Mouse (Mus musculus) adrenal gland, postnatal 4 days (tissue): ENCODE data around the gene Sik1. TPM values are rescaled to one million over a fixed set of nuclear protein-coding genes. Genes with fewer than 3 reads are reported as not detected.

Experiments used
- DNase-seq, 2 experiments: peaks; one replicate each; pipeline ENCODE4 v3.0.0; 2021 to 2022; ENCODE audit warnings: low spot score in 2 of 2, mixed read lengths in 2 of 2
- total RNA-seq, 2 experiments: library from RNA; stranded (reverse); gene quantifications; 2 replicates each; pipeline ENCODE4 v1.2.3; 2021

Sik1 gene
- total RNA-seq, 2 experiments from 2014 or later: 27.1 to 28.0 TPM

DNA sequence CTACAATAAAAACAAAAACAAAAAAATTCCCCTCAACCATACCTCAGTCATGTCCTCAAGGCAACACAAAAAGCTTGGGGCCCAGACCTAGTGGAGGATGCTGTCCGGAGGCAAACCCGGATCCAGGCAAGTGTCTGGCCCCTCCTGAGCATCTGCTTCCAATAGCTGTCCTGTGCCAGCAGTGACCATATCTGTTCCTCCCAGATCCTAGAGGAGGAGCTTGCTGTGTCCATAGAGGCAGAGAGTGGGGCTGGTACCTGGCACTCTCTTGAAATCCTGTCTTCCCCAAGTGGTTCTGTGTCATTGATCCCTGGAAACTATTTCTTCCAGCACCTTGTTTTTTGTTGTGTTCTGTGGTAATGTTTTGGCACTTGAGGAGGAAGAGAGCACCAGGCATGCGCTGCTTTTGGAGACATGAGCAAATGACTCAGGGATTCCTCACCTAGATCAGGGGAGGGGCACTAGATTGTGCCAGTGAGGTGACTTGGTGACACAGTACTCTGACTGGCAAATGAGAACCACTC, 2.4 kb upstream of the Sik1 start:
- DNase-seq: no peak

DNA sequence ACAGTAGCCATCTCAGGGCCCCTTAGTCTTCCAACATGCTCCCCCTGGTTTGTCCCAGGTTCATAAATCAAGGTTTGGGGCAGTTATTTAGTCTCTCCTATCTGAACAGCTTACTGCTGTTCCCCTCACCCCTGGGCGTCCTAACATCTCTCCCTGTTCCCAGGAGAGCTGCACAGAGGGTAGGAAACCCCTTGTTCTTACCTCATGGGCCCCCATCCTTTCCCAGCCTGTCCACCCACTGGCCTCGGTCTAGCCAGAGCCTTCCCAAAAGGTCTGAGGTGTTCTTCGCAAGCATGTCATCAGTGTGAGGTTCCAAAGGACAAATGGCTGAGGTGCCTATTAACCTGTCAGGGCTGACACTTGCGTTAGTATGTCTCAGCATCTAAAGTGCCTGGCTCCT, 1.6 kb upstream of the Sik1 start:
- DNase-seq: no peak

DNA sequence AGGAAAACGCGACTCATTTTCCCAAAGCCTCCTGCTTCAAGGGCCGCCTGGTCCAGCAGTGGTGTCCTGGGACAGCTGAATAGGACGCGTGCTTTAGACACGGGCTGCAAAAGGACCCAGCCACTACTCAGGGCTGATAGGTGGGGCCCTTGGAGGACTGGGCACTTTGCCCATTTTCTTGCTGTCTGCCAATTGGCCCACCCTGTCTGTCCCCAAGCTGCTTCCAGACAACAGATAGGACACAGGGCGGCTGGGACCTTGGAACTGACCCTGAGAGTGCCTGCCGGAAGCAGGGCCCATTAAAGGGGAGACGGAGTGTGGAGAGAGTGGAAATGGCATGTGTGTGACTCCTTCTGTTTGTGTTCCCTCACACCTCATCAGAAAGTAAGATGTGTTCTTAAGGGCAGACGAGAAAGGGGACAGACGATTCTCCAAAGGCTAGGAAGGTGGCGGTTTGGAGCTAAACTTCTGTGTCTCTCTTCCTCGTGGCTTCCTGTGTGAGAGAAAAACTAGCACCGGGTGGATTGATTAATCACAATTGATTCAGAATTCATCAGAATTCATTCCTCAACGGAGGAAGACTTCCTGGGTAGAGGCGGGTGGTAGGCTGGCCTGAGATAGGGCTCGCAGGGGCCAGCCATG, 1.0 kb upstream of the Sik1 start:
- peak; percentile 52 to 67 for DNase-seq

DNA sequence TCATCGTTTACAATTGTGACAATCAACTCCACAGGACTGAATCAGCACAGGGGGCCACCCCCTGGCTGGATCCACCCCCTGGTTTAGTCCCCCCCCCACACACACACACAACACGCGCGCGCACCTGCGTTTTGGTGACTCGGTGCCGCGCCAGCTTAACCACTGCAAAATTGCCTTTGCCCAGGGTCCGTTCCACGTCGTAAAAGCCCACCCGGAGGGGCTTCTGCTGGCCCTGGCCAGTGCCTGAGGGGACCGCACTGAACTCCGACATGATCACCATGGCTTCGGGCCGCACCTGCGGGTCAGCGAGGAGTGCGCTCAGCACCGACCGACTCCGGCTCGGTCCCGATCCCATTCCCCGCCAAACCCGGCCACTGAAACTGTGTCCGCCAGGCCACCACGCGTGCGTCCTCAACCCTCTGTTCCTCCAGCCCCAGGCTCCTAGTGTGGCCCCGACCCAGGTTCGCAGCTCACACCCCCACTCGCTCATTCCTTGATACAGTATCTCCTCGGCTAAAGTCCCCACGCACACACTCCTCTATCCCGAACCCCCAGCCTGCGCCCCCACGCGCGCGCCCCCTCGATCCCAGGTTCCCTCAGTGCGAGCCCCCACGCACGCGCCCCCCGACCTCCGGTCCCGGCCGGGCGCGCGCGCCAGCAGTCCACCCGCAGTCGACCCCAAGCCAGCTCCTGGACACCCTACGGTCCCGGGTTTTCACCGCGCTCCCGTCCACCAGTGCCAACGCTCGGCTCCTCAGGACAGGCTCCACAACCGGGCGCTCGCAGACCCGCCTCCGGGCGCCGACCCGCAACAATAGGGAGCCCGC, 621 bp downstream of the Sik1 start:
- no peak for DNase-seq

DNA sequence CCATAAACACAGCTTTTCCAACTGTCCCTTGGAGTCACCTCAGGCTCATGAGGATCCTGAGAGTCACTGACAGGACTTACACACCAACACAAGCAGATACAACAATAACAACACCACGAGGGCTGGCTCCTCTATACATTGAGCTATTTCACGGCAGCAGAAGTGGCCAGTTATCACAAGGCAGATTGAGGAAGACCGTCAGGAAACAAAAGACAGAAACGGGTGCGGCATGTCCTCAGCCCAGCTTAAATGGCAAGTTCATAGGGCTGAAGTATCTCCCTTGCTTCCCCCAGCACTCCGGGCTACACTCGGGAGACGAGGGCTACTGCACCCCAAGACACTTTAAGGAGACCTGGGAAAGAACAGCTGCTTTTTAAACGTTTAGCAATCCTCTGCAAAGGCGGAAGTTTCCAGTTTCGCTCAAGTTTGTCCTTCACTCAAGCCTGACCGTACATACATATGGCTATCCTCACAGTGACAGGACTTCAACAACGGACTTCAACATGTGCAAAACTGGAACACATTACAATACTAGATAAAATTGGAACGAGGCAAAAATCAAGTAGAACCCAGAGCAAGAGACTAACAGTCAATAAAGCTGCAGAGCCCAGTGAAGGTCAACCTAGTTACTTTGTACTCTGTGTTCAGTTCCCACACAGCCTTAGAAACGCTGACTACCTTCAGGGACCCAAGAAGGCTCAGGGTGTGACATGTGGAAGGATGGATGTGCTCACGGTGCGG, 2.0 kb downstream of the Sik1 start:
- DNase-seq: no peak

DNA sequence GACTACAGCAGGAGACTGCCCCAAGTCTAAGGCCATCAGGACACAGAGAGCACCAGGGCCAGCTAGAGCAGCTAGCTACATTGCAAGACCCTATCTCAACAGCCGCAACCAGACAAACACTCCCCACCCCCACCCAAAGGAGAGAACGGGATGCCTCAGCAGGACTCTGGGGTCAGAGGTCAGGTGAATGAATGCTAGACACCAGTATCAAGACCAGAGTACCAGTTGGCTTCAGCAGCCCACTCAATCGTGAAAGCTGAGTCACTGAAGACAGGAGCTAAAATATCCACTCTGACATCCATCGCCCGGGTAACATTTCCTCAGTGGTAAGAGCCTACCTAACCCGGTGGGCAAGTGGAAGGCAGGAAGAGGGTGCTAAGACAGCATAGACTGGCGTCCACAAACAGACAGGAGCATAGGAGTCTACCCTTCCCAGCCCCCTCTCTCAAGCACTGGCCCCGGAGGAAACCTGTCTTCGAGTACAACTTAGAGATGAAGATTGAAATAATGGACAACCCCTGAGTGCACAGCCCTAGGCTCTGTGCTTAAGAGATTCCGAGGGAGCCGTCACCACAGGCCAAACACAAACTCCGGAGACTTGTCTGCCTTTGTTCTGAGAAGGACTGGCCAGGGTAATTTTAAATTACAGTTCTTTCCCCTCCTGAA, 2.7 kb downstream of the Sik1 start:
- DNase-seq: no peak

DNA sequence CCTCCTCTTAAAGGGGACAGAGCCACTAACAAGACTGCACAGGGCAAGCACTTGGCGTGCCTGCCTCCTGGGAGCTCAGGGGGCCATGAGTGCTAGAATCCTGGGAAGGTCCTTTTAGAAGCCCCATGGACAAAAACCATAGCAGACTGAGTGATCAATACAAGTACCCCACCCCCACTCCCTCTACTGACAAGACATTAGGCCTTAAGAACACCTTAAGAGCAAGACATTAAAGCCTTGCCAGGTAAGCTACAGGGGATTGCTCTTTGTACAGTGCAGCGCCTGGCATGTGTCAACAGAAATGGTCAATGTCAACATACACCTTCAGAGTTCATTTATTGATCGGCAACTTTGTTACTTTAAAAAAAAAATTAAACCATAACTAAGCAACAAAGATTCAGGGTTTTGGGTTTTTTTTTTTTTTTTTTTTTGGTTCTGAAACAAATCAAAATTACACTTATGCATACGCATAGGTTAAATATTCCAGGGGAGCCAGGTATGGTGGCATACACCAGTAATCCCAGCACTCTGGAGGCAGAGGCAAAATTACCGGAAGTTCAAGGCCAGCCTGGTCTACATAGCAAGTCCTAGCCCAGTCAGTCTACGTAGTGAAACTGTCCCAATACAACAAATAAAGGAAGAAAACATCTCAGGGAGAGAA, 3.7 kb downstream of the Sik1 start:
- DNase-seq: no peak

DNA sequence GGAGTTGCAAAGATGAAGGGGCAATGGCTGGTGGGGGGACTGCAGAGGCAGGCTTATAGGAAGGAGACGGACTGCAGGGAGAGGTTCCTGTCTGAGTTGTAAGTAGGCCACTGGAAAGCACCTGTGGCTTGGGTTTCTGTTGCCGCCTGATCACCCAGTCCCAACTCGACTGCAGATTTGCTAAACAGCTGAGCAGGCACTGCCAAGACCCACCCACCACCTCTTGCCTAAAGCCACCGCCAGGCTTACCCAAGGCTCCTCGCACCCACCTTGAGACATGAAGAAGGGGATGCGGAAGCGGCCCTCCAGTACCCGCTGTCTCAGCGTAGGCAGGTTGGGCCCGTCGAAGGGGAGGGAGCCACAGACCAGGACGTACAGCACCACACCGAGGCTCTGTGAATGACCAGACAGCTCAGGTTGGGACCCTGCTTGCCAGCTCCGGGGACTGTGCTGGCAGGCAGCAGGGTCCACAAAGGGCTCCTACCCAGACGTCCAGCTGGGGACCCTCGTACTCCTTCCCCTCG, 5.1 kb downstream of the Sik1 start:
- no peak for DNase-seq

DNA sequence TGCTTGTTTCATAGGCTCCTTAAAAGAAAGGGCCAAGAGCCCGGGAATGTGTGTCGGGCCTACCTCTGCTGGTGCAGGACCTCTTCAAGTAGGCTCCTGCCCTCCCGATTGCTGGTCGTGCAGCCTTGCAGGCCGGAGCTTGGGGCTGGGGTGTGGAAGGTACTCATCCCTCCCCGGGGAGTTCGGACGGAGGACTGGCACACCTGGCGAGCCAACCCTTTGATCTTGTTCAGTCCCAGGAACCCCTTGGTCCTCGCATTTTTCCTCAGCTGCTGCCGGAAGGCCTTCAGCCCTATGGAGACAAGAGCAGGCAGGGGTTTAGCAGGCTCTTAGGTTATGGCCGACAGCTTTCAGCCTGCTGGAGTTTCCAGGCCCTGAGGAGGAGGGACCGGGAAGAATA, 8.6 kb downstream of the Sik1 start:
- no peak for DNase-seq

DNA sequence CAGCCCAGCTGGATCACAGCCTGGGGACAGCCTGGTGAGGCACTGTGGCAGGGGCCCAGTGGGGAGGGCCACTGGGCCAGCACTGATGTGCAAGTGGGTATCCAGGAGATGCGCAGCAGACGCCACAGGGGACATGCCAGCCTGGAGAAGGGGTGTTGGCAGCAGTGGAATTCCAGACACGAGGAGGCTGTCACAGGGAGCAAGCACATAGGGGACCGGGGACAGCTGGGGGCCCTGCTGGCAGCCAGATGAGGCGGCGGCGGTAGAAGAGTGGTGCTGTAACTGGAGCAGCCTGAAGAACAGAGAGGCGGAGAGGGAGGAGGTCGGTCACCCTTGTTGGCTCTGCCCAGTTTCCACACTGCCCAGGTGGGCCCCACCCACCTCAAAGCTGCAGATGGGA, 9.3 kb downstream of the Sik1 start:
- no peak for DNase-seq

DNA sequence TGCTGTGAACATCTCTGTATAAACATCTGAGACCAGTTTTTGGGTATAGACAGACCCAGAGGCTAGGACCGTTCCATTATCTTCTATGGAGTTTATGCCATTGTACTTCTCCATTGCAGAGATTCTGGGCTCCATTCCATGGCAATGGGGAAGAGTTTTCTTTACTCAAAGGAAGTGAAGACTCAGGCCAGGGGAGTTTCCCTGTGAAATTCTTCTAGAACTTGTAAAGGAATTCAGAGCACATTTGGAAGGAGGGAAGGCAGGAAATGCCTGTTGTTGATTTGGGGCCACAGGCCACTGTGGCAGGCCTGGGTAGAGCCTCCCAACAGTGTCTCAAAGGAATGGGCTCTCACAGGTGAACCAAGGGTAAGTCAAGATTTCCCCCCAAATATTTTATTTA, 11.7 kb downstream of the Sik1 start:
- no peak for DNase-seq

DNA sequence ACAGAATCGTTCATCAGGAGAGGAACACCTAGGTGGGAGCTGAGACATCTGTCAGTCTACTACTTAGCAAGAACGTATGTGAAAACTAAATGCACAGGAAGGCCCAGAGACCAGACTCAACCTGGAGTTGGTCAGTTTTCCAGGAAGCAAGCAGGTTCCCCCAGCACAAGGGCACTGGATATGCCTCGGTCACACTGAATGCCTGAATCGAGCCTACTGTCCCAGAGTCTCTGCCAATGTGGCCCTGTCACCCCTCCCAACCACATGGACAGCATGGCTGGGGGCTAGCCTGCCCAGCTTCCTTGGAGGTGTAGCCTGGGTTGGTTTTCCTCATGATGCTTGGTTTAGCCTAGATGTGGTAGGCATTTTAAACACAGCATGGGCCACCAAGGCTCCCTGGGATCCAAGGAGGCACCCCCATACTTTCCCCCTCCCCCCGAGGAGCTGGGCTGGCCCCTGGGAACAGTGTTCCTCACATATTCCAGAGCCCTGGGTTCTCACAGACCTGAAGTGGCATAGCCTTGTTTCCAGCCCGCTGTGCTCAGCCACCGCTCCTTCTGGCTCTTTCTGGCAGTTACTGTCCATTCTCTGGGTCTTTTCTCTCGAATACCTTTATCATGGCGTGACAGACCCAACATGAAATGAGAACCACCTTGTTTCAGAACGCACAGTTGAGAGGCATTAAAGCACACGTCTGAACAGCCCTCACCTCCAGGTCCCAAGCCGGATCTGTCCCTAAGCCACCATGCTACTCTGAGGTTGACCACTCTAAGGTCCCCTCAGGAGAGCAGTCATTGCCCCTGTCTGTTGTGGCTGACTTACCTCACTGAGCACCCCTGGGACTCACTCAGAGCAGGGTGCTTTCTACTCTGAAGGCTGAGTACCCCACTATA, 12.4 kb downstream of the Sik1 start:
- no peak for DNase-seq

DNA sequence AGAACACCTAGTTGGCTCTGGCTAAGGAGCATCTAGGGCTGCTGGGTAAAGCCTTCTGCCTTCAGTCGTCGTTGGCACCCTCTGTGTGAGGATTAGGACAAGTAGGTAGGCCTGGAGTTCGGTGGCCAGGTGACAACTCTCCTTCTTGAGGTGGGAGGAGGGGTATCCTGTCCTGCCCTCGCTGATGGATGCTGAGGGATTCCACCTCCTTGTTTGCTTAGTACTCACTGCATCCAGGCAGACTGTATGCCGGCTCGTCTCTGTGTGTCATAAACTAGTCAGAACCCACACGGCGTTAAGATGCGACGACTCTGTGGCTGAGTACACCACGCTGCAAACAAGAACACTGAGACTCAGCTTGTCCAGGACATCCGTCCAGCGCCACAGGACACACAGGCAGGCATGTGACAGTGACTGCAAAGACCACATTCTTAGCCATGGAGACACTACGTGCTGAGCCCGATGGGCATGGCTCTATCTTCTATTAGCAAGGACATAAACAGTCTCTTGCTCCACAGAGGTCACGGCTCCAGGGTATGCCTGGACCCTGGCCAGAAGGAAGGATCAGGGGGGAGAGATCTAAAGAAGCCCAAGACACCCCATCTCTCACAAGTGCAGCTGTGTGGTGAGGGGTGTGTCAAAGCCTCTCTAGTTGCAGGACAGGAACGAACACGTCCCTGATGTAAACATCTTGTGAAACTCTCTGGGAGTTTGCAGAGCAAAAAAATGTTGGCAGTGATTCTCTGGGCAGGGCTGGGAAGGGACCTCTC, 13.6 kb downstream of the Sik1 start:
- DNase-seq: no peak

DNA sequence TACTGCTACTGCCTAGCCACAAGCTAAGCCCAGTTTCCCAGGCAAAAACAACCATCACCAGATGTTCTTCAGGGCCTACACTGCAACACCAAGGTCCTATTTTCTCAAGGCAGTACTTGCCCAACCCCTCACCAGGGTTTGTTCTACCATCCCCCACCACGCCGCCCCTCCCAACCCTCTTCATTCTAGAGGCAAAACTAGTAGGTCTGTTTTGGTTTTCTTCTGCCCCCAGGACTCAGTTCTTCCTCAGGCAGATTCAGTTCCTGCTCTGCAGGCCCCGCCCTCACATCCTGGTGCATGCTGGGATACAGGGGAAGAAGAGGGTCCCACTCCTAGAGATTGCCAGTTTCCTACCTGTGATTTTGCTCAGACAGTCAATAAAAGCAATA, 14.2 kb downstream of the Sik1 start:
- DNase-seq: no peak

DNA sequence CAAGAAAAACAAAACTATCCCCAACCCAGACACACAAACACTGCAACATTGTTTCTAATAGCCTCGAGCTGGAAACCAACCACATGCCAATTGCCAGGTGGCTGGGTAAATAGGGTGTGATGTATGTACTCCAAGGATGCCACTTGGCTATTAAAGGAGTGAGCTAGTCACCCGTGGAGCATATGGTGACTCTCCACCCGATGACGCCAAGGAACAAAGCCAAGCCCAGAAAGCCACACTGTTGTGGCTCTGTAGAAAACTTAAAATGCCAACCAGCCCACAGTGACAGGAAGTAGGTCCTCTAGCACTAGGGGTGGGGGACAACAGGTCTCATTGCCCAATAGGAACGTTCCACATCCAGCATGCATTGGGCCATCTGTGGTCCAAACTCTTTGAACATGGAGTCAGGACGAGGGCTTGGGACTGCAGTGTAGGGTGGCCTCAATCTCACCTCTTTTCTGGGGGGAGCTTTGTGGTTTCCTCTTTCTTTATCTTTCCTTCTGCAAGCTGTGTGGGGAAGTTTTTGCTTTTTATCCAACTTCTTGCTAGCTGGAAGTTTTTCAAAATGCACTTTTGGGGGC, 15.1 kb downstream of the Sik1 start:
- no peak for DNase-seq

DNA sequence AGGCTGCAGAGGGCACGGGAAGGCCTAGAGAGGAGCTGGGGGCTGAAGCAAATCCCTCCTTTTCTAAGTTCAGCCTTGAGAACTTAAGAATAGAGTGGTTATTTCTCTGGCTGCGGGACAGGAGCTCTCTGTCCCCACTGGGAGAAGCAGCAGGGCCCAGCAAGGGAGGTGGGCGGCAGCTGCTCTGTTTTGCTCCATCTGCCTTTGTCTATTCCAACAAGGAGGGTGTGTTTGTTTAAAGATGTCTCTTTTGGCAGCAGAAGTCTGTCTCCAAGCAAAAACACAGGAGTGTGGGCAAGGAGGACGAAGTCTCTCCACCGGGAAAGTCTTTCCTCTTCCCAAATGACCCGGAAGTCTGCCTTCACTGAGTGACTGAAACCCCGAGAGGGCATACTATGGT, 18.8 kb downstream of the Sik1 start:
- no peak for DNase-seq

DNA sequence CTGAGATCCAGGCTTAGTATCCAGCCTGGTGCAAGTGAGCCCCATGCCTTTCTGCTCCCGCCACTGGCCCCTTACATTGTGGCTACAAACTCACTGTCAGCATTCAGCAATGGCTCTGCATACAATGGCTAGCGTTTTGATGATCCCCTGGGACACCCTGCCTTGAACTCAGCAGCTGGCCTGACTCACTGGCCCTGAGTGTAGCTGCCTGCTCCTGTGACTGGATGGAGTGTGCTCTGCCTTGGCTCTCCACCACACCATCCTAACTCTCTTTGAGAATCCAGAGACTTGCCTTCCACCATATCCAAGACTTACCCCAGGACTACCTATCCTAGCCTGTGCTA, 19.4 kb downstream of the Sik1 start:
- no peak for DNase-seq

DNA sequence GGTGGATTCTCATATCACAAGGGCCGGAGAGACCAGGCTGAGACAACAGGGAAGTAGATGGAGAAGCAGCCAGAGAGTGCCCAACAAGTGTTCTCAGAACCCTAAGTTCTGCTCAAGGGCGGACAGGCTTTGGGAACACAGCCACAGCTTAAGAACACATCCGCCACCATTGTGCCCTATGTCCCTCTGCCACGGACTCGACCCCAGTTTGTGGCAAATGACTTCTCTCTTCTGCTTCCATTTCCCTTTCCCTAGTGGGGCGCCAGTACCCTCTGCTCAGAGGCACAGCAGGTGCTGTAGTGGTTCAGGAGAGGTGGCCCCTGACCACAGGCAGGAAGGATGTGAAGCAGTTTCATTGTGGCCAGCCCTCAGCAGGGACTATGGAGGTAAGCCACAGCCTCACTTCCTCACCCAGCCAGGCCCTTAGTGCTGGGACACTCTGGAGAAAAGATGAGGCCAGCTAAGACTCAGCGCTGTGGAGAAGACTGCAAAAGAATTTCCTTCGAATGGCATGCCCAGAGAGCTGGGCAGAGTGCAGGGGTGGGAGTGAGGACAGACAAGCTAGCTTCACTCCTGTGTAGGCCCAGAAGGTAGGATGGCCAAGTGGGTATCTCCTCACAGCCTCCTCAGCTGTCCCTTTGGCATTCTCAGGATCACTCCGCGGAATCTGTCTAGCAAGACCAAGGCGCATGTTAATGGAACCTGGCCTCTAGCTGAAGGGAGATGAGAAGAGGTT, 19.9 kb downstream of the Sik1 start:
- no peak for DNase-seq
